Mouse (Mus musculus) neural tube, embryonic 14.5 days (tissue): ENCODE measurements around the gene Krt4. TPM values are rescaled to one million over a fixed set of nuclear protein-coding genes. Genes with fewer than 3 reads are reported as not detected.

Source experiments
- ATAC-seq: fragments of 200-750 bp; cut with Nextera tagmentation; 2 replicates; pipeline ENCODE4 v1.8.0; 2017; ENCODE audit warnings: low read depth, mild to moderate bottlenecking, moderate TSS enrichment, moderate library complexity
- H3K27ac ChIP-seq: fragments of 300-500 bp; sonication (generic); 2 replicates; pipeline ENCODE4 v1.5.1; 2014; ENCODE audit warnings: low read depth, mild to moderate bottlenecking, control low read depth, low read length, moderate library complexity, mixed read lengths
- H3K27me3 ChIP-seq: fragments of 300-500 bp; sonication (generic); 2 replicates; pipeline ENCODE4 v1.6.1; 2014; ENCODE audit warnings: low read length; ENCODE audit not compliant: control insufficient read depth, insufficient read depth
- H3K36me3 ChIP-seq: fragments of 300-500 bp; sonication (generic); 2 replicates; pipeline ENCODE4 v1.6.1; 2014; ENCODE audit warnings: low read length, mixed read lengths; ENCODE audit not compliant: control insufficient read depth, insufficient read depth
- H3K4me1 ChIP-seq: fragments of 300-500 bp; sonication (generic); 2 replicates; pipeline ENCODE4 v1.6.1; 2014; ENCODE audit warnings: low read length; ENCODE audit not compliant: control insufficient read depth, insufficient read depth
- H3K4me2 ChIP-seq: fragments of 300-500 bp; sonication (generic); 2 replicates; pipeline ENCODE4 v1.6.1; 2014; ENCODE audit warnings: mild to moderate bottlenecking, low read depth, low read length, control low read depth
- H3K4me3 ChIP-seq: fragments of 300-500 bp; sonication (generic); 2 replicates; pipeline ENCODE4 v1.5.1; 2014; ENCODE audit warnings: low read depth, low read length, control low read depth, mixed read lengths
- H3K9ac ChIP-seq: fragments of 300-500 bp; sonication (generic); replicated peaks from 2 replicates; pipeline ENCODE4 v1.6.1; 2014; ENCODE audit warnings: low read depth, mild to moderate bottlenecking, control low read depth, low read length, mixed read lengths
- H3K9me3 ChIP-seq: fragments of 300-500 bp; sonication (generic); 2 replicates; pipeline ENCODE4 v1.6.1; 2016; ENCODE audit warnings: low read length; ENCODE audit not compliant: control insufficient read depth
- WGBS: fragments of 180-500 bp; shearing (Covaris S2); extraction: QIAGEN DNeasy Blood & Tissue Kit; methylation state at CpG from one replicate; pipeline ENCODE4 v1.1.7; 2014; 5-methylcytosine and 5-hydroxymethylcytosine counted together
- polyA plus RNA-seq: library from polyadenylated mRNA; unstranded; fragments of >200 nt; fragmentation: Nextera tagmentation; extraction: Ambion mirVana; gene quantifications from 2 replicates; pipeline ENCODE4 v1.2.1, GENCODE M21; 2014

Gene Krt4
- polyA plus RNA-seq, 1 experiment from 2014 or later, result 0.09 TPM

GRCm38 (mm10) chr15:101904849-101905248 lies 19.7 kb downstream of the Krt4 start:
- H3K36me3 ChIP-seq, result no peaks in the 10 kb centered on the region
- no peaks in the 10 kb centered on the region for H3K4me1 ChIP-seq
- no peak overlapping the region for H3K4me2 ChIP-seq
- H3K4me3 ChIP-seq, result no peak overlapping the region
- 85% methylated on average over 5 of the region's 5 CpGs for WGBS
- H3K27me3 ChIP-seq, result no peaks in the 10 kb centered on the region
- no peak overlapping the region for H3K27ac ChIP-seq
- H3K9me3 ChIP-seq, result no peaks in the 10 kb centered on the region
- no peak overlapping the region for H3K9ac ChIP-seq
- no peak for ATAC-seq

- no peak for ATAC-seq
- no peaks in the 10 kb centered on the region for H3K27me3 ChIP-seq
- H3K9ac ChIP-seq, result no peak overlapping the region
- H3K4me3 ChIP-seq, result no peak overlapping the region
- WGBS, result 56% methylated on average over 12 of the region's 12 CpGs
- H3K27ac ChIP-seq, result no peak overlapping the region
- H3K9me3 ChIP-seq, result no peaks in the 10 kb centered on the region
- no peaks in the 10 kb centered on the region for H3K36me3 ChIP-seq
- H3K4me2 ChIP-seq, result no peak overlapping the region
- no peaks in the 10 kb centered on the region for H3K4me1 ChIP-seq
Measured at GRCm38 (mm10) chr15:101902171-101903149, 22.1 kb downstream of the Krt4 start.

GRCm38 (mm10) chr15:101895216-101895615 lies 29.3 kb downstream of the Krt4 start:
- Histone ChIP-seq H3K4me3 (no peak overlapping the region), H3K27me3 (no peaks in the 10 kb centered on the region), H3K4me2 (no peak overlapping the region), H3K9me3 (no peaks in the 10 kb centered on the region), H3K27ac (no peak overlapping the region), H3K4me1 (no peaks in the 10 kb centered on the region), H3K36me3 (no peaks in the 10 kb centered on the region), H3K9ac (no peak overlapping the region)
- no peak for ATAC-seq
- WGBS, result 94% methylated on average over 4 of the region's 4 CpGs

DNA sequence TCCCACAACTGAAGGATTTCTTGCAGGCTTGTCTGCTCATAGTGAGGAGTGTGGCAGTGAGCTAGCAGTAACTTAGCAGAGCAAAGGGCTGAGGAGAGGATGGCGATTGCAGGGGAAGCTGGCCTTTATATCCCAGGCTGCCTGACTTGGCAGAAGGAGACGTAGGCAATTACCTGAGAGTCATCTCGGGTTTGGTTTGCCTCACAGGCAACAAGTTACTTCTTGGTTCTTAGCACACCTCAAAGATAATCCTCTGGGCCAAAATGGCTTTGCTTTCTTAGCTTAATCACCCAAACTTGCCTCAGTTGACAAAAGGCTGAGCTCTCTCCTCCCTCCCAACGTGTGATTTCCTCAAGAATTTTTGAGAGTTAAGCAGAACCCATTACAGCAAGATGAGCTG lies 31.7 kb downstream of the Krt4 start, which contains the start of gene Krt76:
Krt76 (minus strand) TSS at position 101 of the 400 bp plus-strand sequence.
- no peak within 1 kb of the TSS for H3K27ac ChIP-seq
- no peak within 1 kb of the TSS for H3K9ac ChIP-seq
- no peaks in the 10 kb centered on the region for H3K4me1 ChIP-seq
- no peaks in the 10 kb centered on the region for H3K27me3 ChIP-seq
- no peaks in the 10 kb centered on the region for H3K36me3 ChIP-seq
- no peak within 1 kb of the TSS for H3K4me3 ChIP-seq
- no peak within 1 kb of the TSS for H3K4me2 ChIP-seq
- 78% methylated on average over 4 of the region's 4 CpGs for WGBS
- no peaks in the 10 kb centered on the region for H3K9me3 ChIP-seq
- no peak for ATAC-seq

DNA sequence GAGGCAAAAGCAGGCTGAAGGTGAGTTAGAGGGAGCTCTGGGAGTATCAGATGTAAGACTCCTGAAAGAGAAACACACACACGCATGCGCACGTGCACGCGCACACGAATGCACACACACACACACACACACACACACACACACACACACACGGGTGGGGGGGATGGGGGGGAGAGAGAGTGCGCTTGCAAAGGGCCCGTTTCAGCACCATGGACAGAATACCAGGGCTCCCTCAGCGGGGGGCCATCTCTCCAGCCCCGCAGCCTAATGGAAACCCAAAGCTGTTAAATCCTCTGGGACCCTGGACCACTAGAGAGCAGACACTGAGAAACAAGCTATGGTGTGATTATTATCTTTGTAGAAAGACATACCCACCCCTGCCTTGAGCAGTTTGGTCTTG lies 44.8 kb downstream of the Krt4 start:
- H3K4me2 ChIP-seq, result no peak overlapping the region
- H3K9ac ChIP-seq, result no peak overlapping the region
- no peak for ATAC-seq
- H3K27ac ChIP-seq, result no peak overlapping the region
- H3K4me1 ChIP-seq, result no peaks in the 10 kb centered on the region
- no peaks in the 10 kb centered on the region for H3K27me3 ChIP-seq
- H3K4me3 ChIP-seq, result no peak overlapping the region
- WGBS, result 28% methylated on average over 9 of the region's 11 CpGs
- no peaks in the 10 kb centered on the region for H3K9me3 ChIP-seq
- no peaks in the 10 kb centered on the region for H3K36me3 ChIP-seq

GRCm38 (mm10) chr15:101878041-101878440 lies 46.5 kb downstream of the Krt4 start:
- no peak overlapping the region for H3K4me2 ChIP-seq
- H3K4me1 ChIP-seq, result no peaks in the 10 kb centered on the region
- no peaks in the 10 kb centered on the region for H3K9me3 ChIP-seq
- no peak overlapping the region for H3K27ac ChIP-seq
- H3K9ac ChIP-seq, result no peak overlapping the region
- ATAC-seq, result no peak
- H3K27me3 ChIP-seq, result no peaks in the 10 kb centered on the region
- H3K36me3 ChIP-seq, result no peaks in the 10 kb centered on the region
- no peak overlapping the region for H3K4me3 ChIP-seq
- WGBS, result 64% methylated on average over 2 of the region's 2 CpGs

- H3K27ac ChIP-seq, result no peak overlapping the region
- H3K4me3 ChIP-seq, result no peak overlapping the region
- H3K36me3 ChIP-seq, result no peaks in the 10 kb centered on the region
- H3K9ac ChIP-seq, result no peak overlapping the region
- no peaks in the 10 kb centered on the region for H3K27me3 ChIP-seq
- H3K9me3 ChIP-seq, result no peaks in the 10 kb centered on the region
- H3K4me2 ChIP-seq, result no peak overlapping the region
- no peak for ATAC-seq
- WGBS, result 83% methylated on average over 1 of the region's 1 CpGs
- H3K4me1 ChIP-seq, result no peaks in the 10 kb centered on the region
Measured at GRCm38 (mm10) chr15:101874383-101874782, 50.2 kb downstream of the Krt4 start.

- Histone ChIP-seq H3K4me3 (no peak overlapping the region), H3K36me3 (no peaks in the 10 kb centered on the region), H3K4me2 (no peak overlapping the region), H3K4me1 (no peaks in the 10 kb centered on the region), H3K9ac (no peak overlapping the region), H3K27ac (no peak overlapping the region), H3K9me3 (no peaks in the 10 kb centered on the region), H3K27me3 (no peaks in the 10 kb centered on the region)
- no peak for ATAC-seq
- 45% methylated on average over 4 of the region's 4 CpGs for WGBS
Measured at GRCm38 (mm10) chr15:101873231-101873630, 51.3 kb downstream of the Krt4 start.

DNA sequence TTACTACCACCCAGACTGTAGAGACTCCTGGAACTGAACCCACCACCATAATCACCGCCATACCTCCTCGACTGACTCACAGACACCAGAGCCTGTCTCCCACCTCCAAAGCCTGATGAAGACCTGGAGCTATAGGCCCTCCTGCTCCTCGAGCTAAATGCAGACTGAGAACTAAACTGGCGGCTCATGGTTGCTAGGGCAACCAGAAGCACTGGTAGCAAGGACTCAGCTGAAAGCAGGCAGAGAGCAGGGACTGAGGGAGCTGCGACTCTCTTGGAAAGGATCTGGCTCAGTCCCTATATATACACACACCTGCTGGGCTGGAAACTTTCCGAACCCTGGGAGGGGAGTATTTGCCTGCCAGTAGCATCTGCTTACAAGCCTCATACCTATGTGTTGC lies 55.1 kb downstream of the Krt4 start, which contains the start of gene Krt77:
Krt77 (minus strand) TSS at position 275 of the 400 bp plus-strand sequence.
- Histone ChIP-seq H3K4me1 (no peaks in the 10 kb centered on the region), H3K9me3 (no peaks in the 10 kb centered on the region), H3K9ac (no peak within 1 kb of the TSS), H3K4me2 (no peak within 1 kb of the TSS), H3K36me3 (no peaks in the 10 kb centered on the region), H3K27ac (no peak within 1 kb of the TSS), H3K4me3 (no peak within 1 kb of the TSS), H3K27me3 (no peaks in the 10 kb centered on the region)
- no peak for ATAC-seq
- WGBS, result 40% methylated on average over 6 of the region's 6 CpGs
